Mouse (Mus musculus) heart, postnatal 4 days (tissue): ENCODE results near the gene Smok2b. TPM values are rescaled to one million over a fixed set of nuclear protein-coding genes. Genes with fewer than 3 reads are reported as not detected.
"Not testable (repeated sequence)": the region's sequence is repeated elsewhere in the genome, so short reads cannot be mapped to it uniquely, and the experiment has no call there.

ENCODE experiments used
- DNase-seq: peaks from one replicate; pipeline ENCODE4 v3.0.0; 2021
- total RNA-seq, 2 experiments: library from RNA; stranded (reverse); gene quantifications; 2 replicates each; pipeline ENCODE4 v1.2.3; 2021

Smok2b gene
- total RNA-seq, 2 experiments from 2014 or later: not detected

DNA sequence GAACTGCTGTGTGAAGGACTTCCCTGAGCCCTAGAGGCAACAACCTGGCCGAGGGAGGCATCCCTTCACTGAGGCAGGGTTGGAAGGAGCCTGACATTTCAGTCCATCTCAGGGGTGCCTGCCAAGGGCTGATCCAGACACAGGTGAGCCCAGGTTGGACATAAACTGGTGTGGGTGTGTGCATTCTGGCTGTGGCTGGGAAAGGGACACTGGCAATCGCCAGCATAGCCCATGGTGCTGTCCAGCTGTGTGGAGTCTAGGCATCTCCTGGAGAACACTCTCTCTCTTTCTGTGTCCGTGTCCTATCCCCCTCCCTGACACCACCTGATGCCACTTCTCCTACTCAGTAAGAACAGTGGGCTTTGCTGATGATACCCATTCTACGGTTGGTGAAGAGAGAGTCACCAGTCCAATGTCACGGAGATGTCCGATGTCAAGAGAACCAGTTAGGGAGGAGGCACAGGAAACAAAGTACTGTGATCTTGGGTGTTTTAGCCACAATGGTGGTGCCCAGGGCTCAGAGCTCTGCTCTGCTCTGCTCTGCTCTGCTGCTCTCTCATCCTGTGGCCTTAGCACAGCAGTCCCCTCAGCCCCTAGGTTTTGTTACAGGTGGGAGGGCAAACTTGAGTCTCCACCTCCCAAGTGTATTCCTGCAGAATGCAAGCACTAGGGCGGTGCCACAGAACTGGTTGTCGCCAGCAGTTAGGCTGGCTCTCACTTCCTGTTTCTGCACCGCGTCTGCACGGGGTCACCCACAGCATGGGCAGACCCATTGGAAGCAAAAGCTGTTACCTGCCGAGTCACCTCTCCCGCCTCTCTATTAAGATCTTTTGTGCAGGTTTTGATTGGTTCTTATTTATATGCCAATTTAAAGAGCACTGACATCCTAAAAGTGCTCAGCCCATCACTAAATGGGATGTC, 11.0 kb downstream of the Smok2b start:
- DNase-seq: not testable (repeated sequence)

DNA sequence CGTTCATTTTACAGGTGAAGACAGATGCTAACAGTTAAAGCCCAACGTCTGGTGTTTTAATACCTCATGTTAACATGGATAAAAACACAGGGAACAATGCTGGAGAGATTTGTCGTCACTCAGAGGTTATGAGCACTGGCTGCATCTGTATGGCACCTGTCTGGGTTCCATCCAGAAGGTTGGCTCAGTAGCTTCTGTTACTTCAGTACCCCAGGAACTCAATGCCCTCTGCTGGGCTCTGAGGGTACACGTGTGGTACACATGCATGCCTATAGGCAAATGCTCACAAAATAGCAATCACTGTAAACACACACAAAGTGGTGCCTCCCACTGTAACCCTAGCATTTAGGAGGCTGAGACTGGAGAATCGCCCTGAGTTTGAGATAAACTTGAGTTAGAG, 24.7 kb downstream of the Smok2b start:
- not testable (repeated sequence) for DNase-seq

Other genes with a start within 250 kb of the Smok2b start
- gene Wtap, start 236.1 kb upstream of the Smok2b start, total RNA-seq: 10 to 100 TPM; 54.9 to 56.8 TPM
- gene Sod2, start 223.4 kb upstream of the Smok2b start, total RNA-seq: 100 to 1,000 TPM; 589 to 631 TPM
- under 1 TPM in 1 of 2 experiments, not detected in 1; 0.23 TPM for gene Gpr31b, start 178.0 kb upstream of the Smok2b start, total RNA-seq
- gene Tcp10b, start 169.2 kb upstream of the Smok2b start, total RNA-seq: 1 to 10 TPM in 1 of 2 experiments, under 1 TPM in 1; 0.34 to 1.2 TPM
- gene Unc93a, start 98.4 kb upstream of the Smok2b start, total RNA-seq: not detected
- not detected for gene Smok2a, start 9.1 kb upstream of the Smok2b start, total RNA-seq
- gene Tcp10c, start 124.3 kb downstream of the Smok2b start, total RNA-seq: not detected